Mouse (Mus musculus) heart, embryonic 15.5 days (tissue): ENCODE measurements around the gene Vsig1. TPM values are rescaled to one million over a fixed set of nuclear protein-coding genes. Genes with fewer than 3 reads are reported as not detected.

Source experiments
- ATAC-seq: fragments of 200-750 bp; cut with Nextera tagmentation; replicated peaks from 2 replicates; pipeline ENCODE4 v1.8.0; 2017; ENCODE audit warnings: low read depth, moderate TSS enrichment; ENCODE audit not compliant: insufficient number of reproducible peaks, insufficient read depth, low FRiP score
- H3K27ac ChIP-seq: fragments of 300-500 bp; sonication (generic); 2 replicates; pipeline ENCODE4 v1.5.1; 2015; ENCODE audit warnings: mild to moderate bottlenecking, inconsistent platforms
- H3K27me3 ChIP-seq: fragments of 300-500 bp; sonication (generic); 2 replicates; pipeline ENCODE4 v1.6.1; 2015; ENCODE audit warnings: inconsistent platforms
- H3K36me3 ChIP-seq: fragments of 300-500 bp; sonication (generic); 2 replicates; pipeline ENCODE4 v1.6.1; 2015; ENCODE audit warnings: mild to moderate bottlenecking, inconsistent platforms
- H3K4me1 ChIP-seq: fragments of 300-500 bp; sonication (generic); replicated peaks from 2 replicates; pipeline ENCODE4 v1.6.1; 2015; ENCODE audit warnings: inconsistent platforms
- H3K4me2 ChIP-seq: fragments of 300-500 bp; sonication (generic); 2 replicates; pipeline ENCODE4 v1.6.1; 2015; ENCODE audit warnings: inconsistent platforms, mild to moderate bottlenecking, moderate library complexity
- H3K4me3 ChIP-seq: fragments of 300-500 bp; sonication (generic); 2 replicates; pipeline ENCODE4 v1.5.1; 2015; ENCODE audit warnings: mild to moderate bottlenecking, inconsistent platforms
- H3K9ac ChIP-seq: fragments of 300-500 bp; sonication (generic); 2 replicates; pipeline ENCODE4 v1.6.1; 2015; ENCODE audit warnings: mild to moderate bottlenecking, inconsistent platforms
- H3K9me3 ChIP-seq: fragments of 300-500 bp; sonication (generic); replicated peaks from 2 replicates; pipeline ENCODE4 v1.6.1; 2016; ENCODE audit warnings: inconsistent platforms
- WGBS: fragments of 180-500 bp; shearing (Covaris S2); methylation state at CpG from one replicate; pipeline ENCODE4 v1.1.7; 2015; ENCODE audit warnings: mixed read lengths; 5-methylcytosine and 5-hydroxymethylcytosine counted together
- polyA plus RNA-seq: library from polyadenylated mRNA; unstranded; fragments of >200 nt; fragmentation: Nextera tagmentation; extraction: Ambion mirVana; gene quantifications from 2 replicates; pipeline ENCODE4 v1.2.1, GENCODE M21; 2015

Gene Vsig1
- 0.06 TPM in 1 of 2 replicates, not detected in the other for polyA plus RNA-seq

- 66% methylated on average over 7 of the region's 7 CpGs for WGBS
Measured at GRCm38 (mm10) chrX:140907360-140907759, at the start of gene Vsig1. Gene Vsig1, plus strand, starts transcription at chrX:140907608.

GRCm38 (mm10) chrX:140862760-140863159 lies 44.6 kb upstream of the Vsig1 start:
- H3K27me3 ChIP-seq, result no peaks in the 10 kb centered on the region
- H3K36me3 ChIP-seq, result no peaks in the 10 kb centered on the region
- no peaks in the 10 kb centered on the region for H3K4me1 ChIP-seq
- no peak overlapping the region for H3K4me3 ChIP-seq
- H3K27ac ChIP-seq, result no peak overlapping the region
- WGBS, result 81% methylated on average over 6 of the region's 6 CpGs
- ATAC-seq, result no peak
- H3K9me3 ChIP-seq, result no peaks in the 10 kb centered on the region
- no peak overlapping the region for H3K9ac ChIP-seq
- no peak overlapping the region for H3K4me2 ChIP-seq

More at GRCm38 (mm10) chrX:140907360-140907759, at the start of gene Vsig1:
- no peak within 1 kb of the TSS for H3K4me2 ChIP-seq
- ATAC-seq, result no peak
- H3K4me1 ChIP-seq, result no peaks in the 10 kb centered on the region
- H3K4me3 ChIP-seq, result no peak within 1 kb of the TSS
- peaks cover 3% of the 10 kb centered on the region; the same call in 1 of the 2 replicates for H3K27me3 ChIP-seq
- H3K9me3 ChIP-seq, result no peaks in the 10 kb centered on the region
- H3K27ac ChIP-seq, result no peak within 1 kb of the TSS
- no peak within 1 kb of the TSS for H3K9ac ChIP-seq
- H3K36me3 ChIP-seq, result no peaks in the 10 kb centered on the region

DNA sequence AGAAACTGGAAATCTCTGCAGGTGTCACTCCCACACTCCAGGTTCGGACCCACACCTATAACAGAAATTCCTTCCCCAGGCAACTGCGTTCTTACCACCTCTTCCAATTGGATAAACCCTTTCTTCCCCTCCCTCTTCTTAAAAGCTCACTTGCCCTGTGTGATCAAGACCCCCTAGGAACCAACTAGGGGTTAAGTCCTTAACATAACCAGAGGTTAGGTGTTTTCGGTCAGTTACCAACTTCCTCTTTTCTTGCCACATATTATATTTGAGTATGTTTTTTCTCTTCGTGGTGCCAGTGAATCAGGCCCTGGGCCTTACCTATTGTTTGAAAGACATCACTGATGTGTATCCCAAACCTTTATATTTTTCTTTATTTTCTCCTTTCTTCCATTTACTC lies 44.0 kb upstream of the Vsig1 start:
- 83% methylated on average over 4 of the region's 4 CpGs for WGBS
- Histone ChIP-seq H3K4me3 (no peak overlapping the region), H3K27ac (no peak overlapping the region), H3K36me3 (no peaks in the 10 kb centered on the region), H3K9me3 (no peaks in the 10 kb centered on the region), H3K4me1 (no peaks in the 10 kb centered on the region), H3K9ac (no peak overlapping the region), H3K4me2 (no peak overlapping the region), H3K27me3 (no peaks in the 10 kb centered on the region)
- no peak for ATAC-seq

DNA sequence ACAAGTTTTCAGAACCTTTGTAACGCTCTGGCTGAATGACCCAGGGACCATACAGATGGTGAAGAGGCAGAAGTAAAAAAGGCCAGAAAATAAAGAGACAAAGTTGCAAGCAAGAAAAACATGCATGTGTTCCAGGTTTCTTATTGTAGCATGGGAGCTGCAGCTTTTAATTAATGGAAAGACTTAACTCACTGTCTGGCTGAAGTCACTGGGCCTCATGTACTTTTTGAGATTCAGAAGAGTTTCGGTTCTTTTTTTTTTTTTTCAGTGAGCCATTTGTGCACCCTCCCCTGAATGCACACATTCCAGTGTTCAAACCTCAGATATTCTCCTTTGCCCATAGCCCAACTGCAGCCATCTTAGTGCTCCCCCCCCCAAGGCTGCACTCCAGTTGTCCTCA lies 20.2 kb upstream of the Vsig1 start:
- Histone ChIP-seq H3K36me3 (no peaks in the 10 kb centered on the region), H3K4me1 (no peaks in the 10 kb centered on the region), H3K27ac (no peak overlapping the region), H3K4me3 (no peak overlapping the region), H3K9me3 (no peaks in the 10 kb centered on the region), H3K9ac (no peak overlapping the region), H3K27me3 (no peaks in the 10 kb centered on the region), H3K4me2 (no peak overlapping the region)
- ATAC-seq, result no peak
- WGBS, result 79% methylated on average over 2 of the region's 2 CpGs

DNA sequence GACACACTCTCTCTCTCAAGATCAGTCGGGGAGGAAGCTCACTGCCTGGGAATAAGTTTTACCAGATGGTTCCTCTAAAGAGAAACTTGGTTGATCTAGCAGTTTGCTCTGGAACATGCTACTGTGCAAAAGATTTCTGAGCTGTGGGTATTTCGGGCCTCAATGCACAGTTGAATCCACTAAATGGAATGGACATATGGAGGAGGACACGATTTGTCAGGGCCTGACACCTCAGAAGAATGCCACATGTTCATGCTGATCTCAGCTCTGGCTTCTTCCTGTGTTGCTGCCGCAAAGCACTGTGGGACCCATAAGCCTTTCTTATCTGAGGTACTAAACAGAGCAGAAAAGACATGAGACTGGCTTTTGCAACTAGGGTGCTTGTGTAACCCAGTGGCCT lies 15.6 kb upstream of the Vsig1 start:
- no peaks in the 10 kb centered on the region for H3K27me3 ChIP-seq
- no peak overlapping the region for H3K27ac ChIP-seq
- H3K4me2 ChIP-seq, result no peak overlapping the region
- no peaks in the 10 kb centered on the region for H3K36me3 ChIP-seq
- H3K4me1 ChIP-seq, result no peaks in the 10 kb centered on the region
- WGBS, result 61% methylated on average over 4 of the region's 4 CpGs
- no peak overlapping the region for H3K9ac ChIP-seq
- ATAC-seq, result no peak
- no peaks in the 10 kb centered on the region for H3K9me3 ChIP-seq
- H3K4me3 ChIP-seq, result no peak overlapping the region

DNA sequence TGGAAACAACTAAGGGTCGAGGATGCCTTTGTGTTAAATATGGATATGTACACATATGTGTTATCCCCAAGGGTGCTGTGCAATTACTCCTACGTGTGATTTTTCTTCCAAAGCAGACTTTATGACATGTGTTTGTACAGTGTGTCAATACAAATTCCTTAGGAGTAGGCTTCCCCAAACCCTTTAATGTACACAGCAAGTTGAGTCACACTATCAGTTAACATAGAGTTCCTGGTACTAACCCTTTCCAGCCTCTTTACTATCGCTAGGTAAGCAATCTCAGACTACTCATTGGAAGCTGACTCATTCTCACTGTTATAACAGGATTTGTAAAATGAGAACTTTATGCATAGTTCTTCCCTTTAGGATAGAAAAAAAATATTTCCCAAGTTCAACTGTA lies 3.9 kb upstream of the Vsig1 start:
- H3K4me2 ChIP-seq, result no peak overlapping the region
- H3K9me3 ChIP-seq, result no peaks in the 10 kb centered on the region
- 73% methylated on average over 3 of the region's 3 CpGs for WGBS
- H3K27me3 ChIP-seq, result peaks cover 3% of the 10 kb centered on the region; the same call in 1 of the 2 replicates
- no peaks in the 10 kb centered on the region for H3K4me1 ChIP-seq
- H3K36me3 ChIP-seq, result no peaks in the 10 kb centered on the region
- H3K27ac ChIP-seq, result no peak overlapping the region
- ATAC-seq, result no peak
- H3K9ac ChIP-seq, result no peak overlapping the region
- H3K4me3 ChIP-seq, result no peak overlapping the region

DNA sequence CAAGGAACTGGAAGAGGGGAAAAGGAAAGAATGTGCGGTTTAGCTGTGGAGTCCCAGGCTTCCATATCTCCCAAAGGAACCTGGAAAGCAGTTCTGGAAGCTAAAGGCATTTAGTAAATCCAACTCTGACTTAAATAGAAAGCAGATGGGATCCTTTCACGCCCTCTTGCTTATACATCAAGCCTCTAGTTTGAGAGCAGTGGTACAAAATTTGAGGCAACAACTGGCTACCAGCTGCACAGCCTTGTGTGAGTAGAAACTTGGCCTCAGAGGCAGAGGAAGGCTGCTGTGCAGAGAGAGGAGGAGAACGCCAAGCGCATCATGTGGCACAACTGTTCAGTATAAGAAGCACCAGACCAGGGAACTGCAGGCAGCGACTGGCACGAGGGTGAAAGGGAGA lies 13.9 kb downstream of the Vsig1 start:
- Histone ChIP-seq H3K27ac (no peak overlapping the region), H3K4me1 (no peaks in the 10 kb centered on the region), H3K36me3 (no peaks in the 10 kb centered on the region), H3K4me2 (no peak overlapping the region), H3K9me3 (no peaks in the 10 kb centered on the region), H3K4me3 (no peak overlapping the region), H3K9ac (no peak overlapping the region), H3K27me3 (peaks cover 13% of the 10 kb centered on the region; the same call in 1 of the 2 replicates)
- no peak for ATAC-seq
- WGBS, result 75% methylated on average over 6 of the region's 6 CpGs

GRCm38 (mm10) chrX:140932066-140932465 lies 24.7 kb downstream of the Vsig1 start:
- peaks cover 4% of the 10 kb centered on the region; the same call in 1 of the 2 replicates for H3K27me3 ChIP-seq
- no peaks in the 10 kb centered on the region for H3K4me1 ChIP-seq
- no peak for ATAC-seq
- H3K9me3 ChIP-seq, result no peaks in the 10 kb centered on the region
- no peak overlapping the region for H3K4me2 ChIP-seq
- no peak overlapping the region for H3K9ac ChIP-seq
- no peak overlapping the region for H3K4me3 ChIP-seq
- 63% methylated on average over 3 of the region's 3 CpGs for WGBS
- no peak overlapping the region for H3K27ac ChIP-seq
- no peaks in the 10 kb centered on the region for H3K36me3 ChIP-seq

GRCm38 (mm10) chrX:140933263-140933662 lies 25.9 kb downstream of the Vsig1 start:
- Histone ChIP-seq H3K4me1 (no peaks in the 10 kb centered on the region), H3K9me3 (no peaks in the 10 kb centered on the region), H3K27ac (no peak overlapping the region), H3K4me3 (no peak overlapping the region), H3K4me2 (no peak overlapping the region), H3K27me3 (peaks cover 4% of the 10 kb centered on the region; the same call in 1 of the 2 replicates), H3K36me3 (no peaks in the 10 kb centered on the region), H3K9ac (no peak overlapping the region)
- WGBS, result 59% methylated on average over 3 of the region's 3 CpGs
- ATAC-seq, result no peak

GRCm38 (mm10) chrX:140936271-140936670 lies 28.9 kb downstream of the Vsig1 start:
- Histone ChIP-seq H3K27me3 (peaks cover 4% of the 10 kb centered on the region; the same call in 1 of the 2 replicates), H3K4me1 (no peaks in the 10 kb centered on the region), H3K9me3 (no peaks in the 10 kb centered on the region), H3K4me3 (no peak overlapping the region), H3K36me3 (no peaks in the 10 kb centered on the region), H3K9ac (no peak overlapping the region), H3K4me2 (no peak overlapping the region), H3K27ac (peak overlapping the region; percentile 27; the same call in 1 of the 2 replicates)
- WGBS, result 48% methylated on average over 5 of the region's 5 CpGs
- no peak for ATAC-seq

DNA sequence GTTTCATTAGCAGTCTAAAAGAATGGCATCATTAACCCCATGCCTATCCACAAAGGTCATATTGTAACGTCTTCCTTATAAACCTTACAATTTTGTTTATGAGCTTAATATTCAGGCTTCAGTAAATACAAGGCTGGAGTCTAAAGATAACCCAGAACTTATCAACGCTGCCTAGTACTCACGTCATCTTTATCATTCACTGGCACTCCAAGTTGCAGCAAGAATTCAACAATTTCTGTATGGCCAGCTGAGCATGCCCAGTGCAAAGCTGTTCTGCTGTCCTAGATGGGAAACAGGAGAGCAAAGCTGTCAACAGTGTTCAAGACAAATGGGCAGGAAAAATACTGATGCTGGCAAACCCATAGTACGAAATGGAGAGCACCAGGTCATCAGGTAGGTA lies 46.2 kb downstream of the Vsig1 start:
- H3K9me3 ChIP-seq, result no peaks in the 10 kb centered on the region
- 73% methylated on average over 4 of the region's 4 CpGs for WGBS

GRCm38 (mm10) chrX:140956272-140956940 lies 49.0 kb downstream of the Vsig1 start, which contains the start of the genes Psmd10 and Atg4a:
Gene Psmd10, minus strand, starts transcription at chrX:140956728.
Gene Atg4a, plus strand, starts transcription at chrX:140956907.
- Histone ChIP-seq H3K27ac (peak within 1 kb of the TSS; percentile 40; the same call in 1 of the 2 replicates), H3K4me3 (peak within 1 kb of the TSS; percentile 62), H3K9ac (peak within 1 kb of the TSS; percentile 46), H3K27me3 (no peaks in the 10 kb centered on the region), H3K36me3 (no peaks in the 10 kb centered on the region), H3K4me1 (no peaks in the 10 kb centered on the region), H3K9me3 (no peaks in the 10 kb centered on the region), H3K4me2 (peak within 1 kb of the TSS; percentile 62)
- peak; percentile 98 for ATAC-seq
- WGBS, result 14% methylated on average over 23 of the region's 23 CpGs

More for the DNA sequence above, 46.2 kb downstream of the Vsig1 start:
- no peak for ATAC-seq
- no peak overlapping the region for H3K27ac ChIP-seq
- H3K4me2 ChIP-seq, result no peak overlapping the region
- H3K4me1 ChIP-seq, result no peaks in the 10 kb centered on the region
- no peaks in the 10 kb centered on the region for H3K36me3 ChIP-seq
- H3K9ac ChIP-seq, result no peak overlapping the region
- no peaks in the 10 kb centered on the region for H3K27me3 ChIP-seq
- H3K4me3 ChIP-seq, result no peak overlapping the region
